Mouse (Mus musculus): ENCODE results near the gene Emsy. TPM values are rescaled to one million over a fixed set of nuclear protein-coding genes. Genes with fewer than 3 reads are reported as not detected.

The Emsy gene
- 34.0 and 34.1 TPM in 2 replicates for polyA plus RNA-seq (2014; fragmentation: Nextera tagmentation; extraction: Ambion mirVana)

DNA sequence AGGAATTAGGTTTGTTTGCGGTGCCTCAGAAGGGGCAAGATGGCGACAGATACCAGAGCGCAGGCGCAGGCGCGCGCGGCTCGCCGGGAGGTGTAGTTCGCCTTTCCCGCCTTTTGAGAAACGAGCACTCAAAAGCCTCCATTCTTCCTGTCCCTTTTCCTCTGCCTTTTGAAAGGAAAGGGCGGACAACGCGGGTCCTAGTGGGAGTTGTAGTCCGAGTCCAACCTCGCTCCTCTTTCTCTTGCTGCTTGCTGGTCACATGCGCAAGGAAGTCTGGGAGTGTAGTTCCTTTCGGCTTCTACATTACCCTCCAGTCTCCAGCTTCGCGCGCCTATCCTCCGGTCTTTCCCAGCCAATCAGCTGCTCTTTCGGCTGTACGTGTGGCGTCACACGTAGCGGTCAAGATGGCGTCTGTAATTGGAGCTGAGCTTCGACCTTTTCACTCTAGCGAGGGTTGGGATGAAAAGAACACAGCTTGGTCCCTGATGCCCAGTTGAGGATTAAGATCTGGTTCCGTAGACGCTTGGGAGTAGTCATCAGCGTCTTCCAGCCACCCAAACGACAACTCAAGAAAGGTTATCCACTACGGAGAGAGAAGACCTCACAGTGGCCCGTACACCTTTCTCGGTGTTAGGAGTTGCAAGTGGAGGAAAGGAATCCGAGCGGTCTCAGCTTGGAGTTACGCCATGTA lies at the start of gene Emsy:
Gene Emsy (minus strand): TSS at position 253 of the 691 bp plus-strand sequence.
- ATAC-seq (ENCODE audit: low read depth) (peak; percentile 98), DNase-seq (ENCODE audit: low spot score) (peak; percentile 99)
- H3K27me3 ChIP-seq (replicated peaks; ENCODE audit: control insufficient read depth, insufficient read depth, low read length) = no peaks in the 10 kb centered on the region
- H3K27ac ChIP-seq (replicated peaks; ENCODE audit: low read depth, low read length) = peak within 1 kb of the TSS; percentile 96
- peaks cover 37% of the 10 kb centered on the region for H3K36me3 ChIP-seq (ENCODE audit: control insufficient read depth, insufficient read depth, low read length)
- peak within 1 kb of the TSS; percentile 83 for H3K4me3 ChIP-seq (ENCODE audit: low read depth, low read length)
- H3K4me1 ChIP-seq (ENCODE audit: control insufficient read depth, insufficient read depth, low read length) = peaks cover 20% of the 10 kb centered on the region
- H3K9ac ChIP-seq (ENCODE audit: low read depth, low read length) = peak within 1 kb of the TSS; percentile 86
- peak within 1 kb of the TSS; percentile 89 for H3K4me2 ChIP-seq (ENCODE audit: low read depth, low read length)
- H3K9me3 ChIP-seq (ENCODE audit: control insufficient read depth, low read length) = no peaks in the 10 kb centered on the region
- WGBS = under 1% methylated on average over 39 of the region's 42 CpGs

DNA sequence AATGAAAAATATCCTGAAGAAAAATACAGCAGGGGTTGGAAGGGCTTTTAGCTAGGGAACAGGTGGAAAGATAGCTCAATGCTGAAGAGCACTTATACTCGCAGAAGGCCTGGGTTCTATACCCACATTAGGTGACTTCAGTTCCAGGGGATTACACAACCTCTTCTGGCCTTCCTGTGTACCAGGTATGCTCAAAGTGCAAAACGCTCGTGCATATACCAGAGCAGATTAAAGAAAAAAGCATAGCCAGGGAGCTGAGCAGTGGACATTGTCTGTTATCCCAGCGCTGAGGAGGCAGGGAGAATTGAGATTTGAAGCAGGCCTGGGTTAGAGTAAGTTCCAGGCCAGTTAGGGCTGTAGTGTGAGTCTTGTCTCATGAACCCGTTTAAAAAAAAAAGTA lies 47.7 kb upstream of the Emsy start:
- Histone ChIP-seq H3K9me3 (ENCODE audit: control insufficient read depth, low read length) (no peaks in the 10 kb centered on the region), H3K27ac (replicated peaks; ENCODE audit: low read depth, low read length) (no peak overlapping the region), H3K36me3 (ENCODE audit: control insufficient read depth, insufficient read depth, low read length) (0 out of 2 replicates have a peak, but pooled peaks cover 4% of the 10 kb centered on the region), H3K4me3 (ENCODE audit: low read depth, low read length) (peak overlapping the region; percentile 99), H3K4me2 (ENCODE audit: low read depth, low read length) (peak overlapping the region; percentile 70), H3K9ac (ENCODE audit: low read depth, low read length) (peak overlapping the region; percentile 96), H3K4me1 (ENCODE audit: control insufficient read depth, insufficient read depth, low read length) (peaks cover 20% of the 10 kb centered on the region), H3K27me3 (replicated peaks; ENCODE audit: control insufficient read depth, insufficient read depth, low read length) (no peaks in the 10 kb centered on the region)
- no peak for ATAC-seq (ENCODE audit: low read depth)
- 60% methylated on average over 5 of the region's 5 CpGs for WGBS
- no peak for DNase-seq (ENCODE audit: low spot score)

- WGBS = 0% methylated on average over 20 of the region's 38 CpGs
- H3K4me3 ChIP-seq (ENCODE audit: low read depth, low read length) = peak overlapping the region; percentile 99
- H3K36me3 ChIP-seq (ENCODE audit: control insufficient read depth, insufficient read depth, low read length) = no peaks in the 10 kb centered on the region
- H3K4me1 ChIP-seq (ENCODE audit: control insufficient read depth, insufficient read depth, low read length) = peaks cover 20% of the 10 kb centered on the region
- ATAC-seq (ENCODE audit: low read depth) (peak; percentile 4; the same call in 1 of the 2 replicates), DNase-seq (ENCODE audit: low spot score) (no peak)
- H3K27ac ChIP-seq (replicated peaks; ENCODE audit: low read depth, low read length) = peak overlapping the region; percentile 87
- no peaks in the 10 kb centered on the region for H3K9me3 ChIP-seq (ENCODE audit: control insufficient read depth, low read length)
- H3K27me3 ChIP-seq (replicated peaks; ENCODE audit: control insufficient read depth, insufficient read depth, low read length) = no peaks in the 10 kb centered on the region
- peak overlapping the region; percentile 70 for H3K4me2 ChIP-seq (ENCODE audit: low read depth, low read length)
- H3K9ac ChIP-seq (ENCODE audit: low read depth, low read length) = peak overlapping the region; percentile 96
These were observed 46.8 kb upstream of the Emsy start for GRCm38 (mm10) chr7:98703365-98703881.

GRCm38 (mm10) chr7:98702283-98703240 lies 46.0 kb upstream of the Emsy start, which contains the start of gene Thap12:
TSS of gene Thap12 (plus strand) at chr7:98703103.
- Histone ChIP-seq H3K9me3 (ENCODE audit: control insufficient read depth, low read length) (no peaks in the 10 kb centered on the region), H3K27ac (replicated peaks; ENCODE audit: low read depth, low read length) (peak within 1 kb of the TSS; percentile 90), H3K36me3 (ENCODE audit: control insufficient read depth, insufficient read depth, low read length) (no peaks in the 10 kb centered on the region), H3K4me3 (ENCODE audit: low read depth, low read length) (peak within 1 kb of the TSS; percentile 99), H3K9ac (ENCODE audit: low read depth, low read length) (peak within 1 kb of the TSS; percentile 96), H3K27me3 (replicated peaks; ENCODE audit: control insufficient read depth, insufficient read depth, low read length) (no peaks in the 10 kb centered on the region), H3K4me2 (ENCODE audit: low read depth, low read length) (peak within 1 kb of the TSS; percentile 78), H3K4me1 (ENCODE audit: control insufficient read depth, insufficient read depth, low read length) (peaks cover 20% of the 10 kb centered on the region)
- 2% methylated on average over 43 of the region's 65 CpGs for WGBS
- ATAC-seq (ENCODE audit: low read depth) (peak; percentile 99), DNase-seq (ENCODE audit: low spot score) (peak; percentile 99)

DNA sequence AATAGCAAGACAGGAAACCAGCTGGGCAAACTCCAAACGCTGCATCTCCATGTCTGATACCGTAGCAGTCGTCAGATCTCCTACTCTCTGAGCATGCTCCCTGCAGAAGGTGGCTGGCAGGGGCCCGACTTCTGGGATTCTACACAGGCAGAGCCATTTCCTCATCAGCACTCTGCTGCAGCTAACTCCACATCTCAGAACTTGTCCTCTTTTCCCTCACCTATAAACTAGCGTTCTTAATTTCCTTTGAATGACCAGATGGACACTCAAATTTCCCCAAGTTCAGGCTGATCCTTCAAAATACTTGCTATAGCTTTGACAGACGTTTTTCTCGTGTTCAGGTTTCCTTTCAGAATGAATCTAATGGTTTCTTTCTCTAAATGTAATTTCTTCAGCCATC lies 45.2 kb upstream of the Emsy start:
- Histone ChIP-seq H3K27ac (replicated peaks; ENCODE audit: low read depth, low read length) (no peak overlapping the region), H3K36me3 (ENCODE audit: control insufficient read depth, insufficient read depth, low read length) (no peaks in the 10 kb centered on the region), H3K4me3 (ENCODE audit: low read depth, low read length) (peak overlapping the region; percentile 99), H3K4me2 (ENCODE audit: low read depth, low read length) (peak overlapping the region; percentile 78), H3K27me3 (replicated peaks; ENCODE audit: control insufficient read depth, insufficient read depth, low read length) (no peaks in the 10 kb centered on the region), H3K9me3 (ENCODE audit: control insufficient read depth, low read length) (no peaks in the 10 kb centered on the region), H3K4me1 (ENCODE audit: control insufficient read depth, insufficient read depth, low read length) (peaks cover 20% of the 10 kb centered on the region), H3K9ac (ENCODE audit: low read depth, low read length) (peak overlapping the region; percentile 96)
- no peak for ATAC-seq (ENCODE audit: low read depth)
- WGBS = 36% methylated on average over 7 of the region's 7 CpGs
- DNase-seq (ENCODE audit: low spot score) = no peak

GRCm38 (mm10) chr7:98698590-98698989 lies 42.0 kb upstream of the Emsy start:
- Histone ChIP-seq H3K9ac (ENCODE audit: low read depth, low read length) (no peak overlapping the region), H3K4me2 (ENCODE audit: low read depth, low read length) (no peak overlapping the region)
- WGBS = 83% methylated on average over 4 of the region's 4 CpGs

DNA sequence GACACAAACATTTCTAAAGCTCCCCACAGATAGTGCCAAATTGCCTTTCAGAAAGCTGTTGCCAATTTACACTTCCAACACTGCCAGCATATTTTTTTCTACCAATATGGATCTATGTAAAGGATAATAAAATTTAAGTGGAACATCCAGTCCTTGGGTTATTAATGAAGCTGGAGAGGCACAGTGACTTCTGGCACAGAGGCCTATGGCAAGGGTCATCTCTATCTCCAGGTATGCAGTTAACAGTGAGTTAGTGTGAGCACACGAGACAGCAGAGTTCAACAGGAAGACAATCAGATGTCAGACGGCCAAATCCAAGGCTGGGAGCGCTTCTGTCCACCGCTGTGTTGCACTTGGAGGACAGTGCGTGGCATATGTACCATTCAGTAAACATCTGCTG lies 41.5 kb upstream of the Emsy start:
- DNase-seq (ENCODE audit: low spot score) (no peak), ATAC-seq (ENCODE audit: low read depth) (no peak)
- H3K36me3 ChIP-seq (ENCODE audit: control insufficient read depth, insufficient read depth, low read length) = no peaks in the 10 kb centered on the region
- peaks cover 8% of the 10 kb centered on the region for H3K4me1 ChIP-seq (ENCODE audit: control insufficient read depth, insufficient read depth, low read length)
- no peaks in the 10 kb centered on the region for H3K9me3 ChIP-seq (ENCODE audit: control insufficient read depth, low read length)
- H3K27me3 ChIP-seq (replicated peaks; ENCODE audit: control insufficient read depth, insufficient read depth, low read length) = no peaks in the 10 kb centered on the region
- H3K9ac ChIP-seq (ENCODE audit: low read depth, low read length) = no peak overlapping the region
- H3K4me2 ChIP-seq (ENCODE audit: low read depth, low read length) = no peak overlapping the region
- no peak overlapping the region for H3K4me3 ChIP-seq (ENCODE audit: low read depth, low read length)
- 49% methylated on average over 5 of the region's 5 CpGs for WGBS
- no peak overlapping the region for H3K27ac ChIP-seq (replicated peaks; ENCODE audit: low read depth, low read length)

More at GRCm38 (mm10) chr7:98698590-98698989, 42.0 kb upstream of the Emsy start:
- Histone ChIP-seq H3K36me3 (ENCODE audit: control insufficient read depth, insufficient read depth, low read length) (no peaks in the 10 kb centered on the region), H3K4me3 (ENCODE audit: low read depth, low read length) (no peak overlapping the region), H3K9me3 (ENCODE audit: control insufficient read depth, low read length) (no peaks in the 10 kb centered on the region), H3K27ac (replicated peaks; ENCODE audit: low read depth, low read length) (no peak overlapping the region), H3K4me1 (ENCODE audit: control insufficient read depth, insufficient read depth, low read length) (peaks cover 6% of the 10 kb centered on the region), H3K27me3 (replicated peaks; ENCODE audit: control insufficient read depth, insufficient read depth, low read length) (no peaks in the 10 kb centered on the region)
- ATAC-seq (ENCODE audit: low read depth) (no peak), DNase-seq (ENCODE audit: low spot score) (no peak)

DNA sequence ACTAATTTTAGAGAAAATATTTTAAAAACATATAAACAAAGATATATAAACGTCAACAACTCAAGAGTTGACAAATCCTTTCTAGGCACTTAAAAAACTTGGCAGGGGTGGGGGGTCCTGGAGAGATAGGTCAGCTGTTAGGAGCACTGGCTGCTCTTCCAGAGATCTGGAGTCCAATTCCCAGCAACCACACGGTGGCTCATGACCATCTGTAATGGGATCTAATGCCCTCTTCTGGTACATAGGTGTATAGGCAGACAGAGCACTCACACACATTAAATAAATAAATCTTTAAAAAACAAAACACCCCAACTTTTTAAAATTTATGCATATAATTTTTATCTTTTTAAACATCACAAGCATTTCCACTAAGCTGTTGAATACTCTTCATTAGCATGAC lies 40.9 kb upstream of the Emsy start:
- WGBS = 15% methylated on average over 2 of the region's 2 CpGs
- H3K27ac ChIP-seq (replicated peaks; ENCODE audit: low read depth, low read length) = no peak overlapping the region
- no peak overlapping the region for H3K4me2 ChIP-seq (ENCODE audit: low read depth, low read length)
- DNase-seq (ENCODE audit: low spot score) = no peak
- no peak for ATAC-seq (ENCODE audit: low read depth)
- H3K9me3 ChIP-seq (ENCODE audit: control insufficient read depth, low read length) = no peaks in the 10 kb centered on the region
- H3K9ac ChIP-seq (ENCODE audit: low read depth, low read length) = no peak overlapping the region
- H3K4me1 ChIP-seq (ENCODE audit: control insufficient read depth, insufficient read depth, low read length) = peaks cover 12% of the 10 kb centered on the region
- H3K27me3 ChIP-seq (replicated peaks; ENCODE audit: control insufficient read depth, insufficient read depth, low read length) = no peaks in the 10 kb centered on the region
- H3K36me3 ChIP-seq (ENCODE audit: control insufficient read depth, insufficient read depth, low read length) = no peaks in the 10 kb centered on the region
- H3K4me3 ChIP-seq (ENCODE audit: low read depth, low read length) = no peak overlapping the region
